Mouse (Mus musculus) hindbrain, embryonic 12.5 days (tissue): Measurements from ENCODE around the gene Kcnip4. TPM values are rescaled to one million over a fixed set of nuclear protein-coding genes. Genes with fewer than 3 reads are reported as not detected.

Experiments used
- ATAC-seq: fragments of 200-750 bp; cut with Nextera tagmentation; 2 replicates; pipeline ENCODE4 v1.8.0; 2017; ENCODE audit warnings: moderate TSS enrichment; ENCODE audit not compliant: low FRiP score
- H3K27ac ChIP-seq: fragments of 300-500 bp; sonication (generic); 2 replicates; pipeline ENCODE4 v1.5.1; 2016; ENCODE audit warnings: mild to moderate bottlenecking
- H3K27me3 ChIP-seq: fragments of 300-500 bp; sonication (generic); 2 replicates; pipeline ENCODE4 v1.6.1; 2016; ENCODE audit warnings: mild to moderate bottlenecking
- H3K36me3 ChIP-seq: fragments of 300-500 bp; sonication (generic); 2 replicates; pipeline ENCODE4 v1.6.1; 2016; ENCODE audit warnings: mild to moderate bottlenecking
- H3K4me1 ChIP-seq: fragments of 300-500 bp; sonication (generic); 2 replicates; pipeline ENCODE4 v1.6.1; 2016
- H3K4me2 ChIP-seq: fragments of 300-500 bp; sonication (generic); replicated peaks from 2 replicates; pipeline ENCODE4 v1.6.1; 2016; ENCODE audit warnings: mild to moderate bottlenecking
- H3K4me3 ChIP-seq: fragments of 300-500 bp; sonication (generic); 2 replicates; pipeline ENCODE4 v1.5.1; 2016; ENCODE audit warnings: mild to moderate bottlenecking
- H3K9ac ChIP-seq: fragments of 300-500 bp; sonication (generic); 2 replicates; pipeline ENCODE4 v1.6.1; 2016; ENCODE audit warnings: mild to moderate bottlenecking, moderate library complexity
- H3K9me3 ChIP-seq: fragments of 300-500 bp; sonication (generic); replicated peaks from 2 replicates; pipeline ENCODE4 v1.6.1; 2016; ENCODE audit warnings: mild to moderate bottlenecking
- WGBS: fragments of 180-500 bp; shearing (Covaris S2); methylation state at CpG from one replicate; pipeline ENCODE4 v1.1.7; 2016; 5-methylcytosine and 5-hydroxymethylcytosine counted together
- polyA plus RNA-seq: library from polyadenylated mRNA; unstranded; fragments of >200 nt; fragmentation: Nextera tagmentation; extraction: Ambion mirVana; gene quantifications from 2 replicates; pipeline ENCODE4 v1.2.1, GENCODE M21; 2016

The Kcnip4 gene
- 4.8 and 5.0 TPM in 2 replicates for polyA plus RNA-seq

DNA sequence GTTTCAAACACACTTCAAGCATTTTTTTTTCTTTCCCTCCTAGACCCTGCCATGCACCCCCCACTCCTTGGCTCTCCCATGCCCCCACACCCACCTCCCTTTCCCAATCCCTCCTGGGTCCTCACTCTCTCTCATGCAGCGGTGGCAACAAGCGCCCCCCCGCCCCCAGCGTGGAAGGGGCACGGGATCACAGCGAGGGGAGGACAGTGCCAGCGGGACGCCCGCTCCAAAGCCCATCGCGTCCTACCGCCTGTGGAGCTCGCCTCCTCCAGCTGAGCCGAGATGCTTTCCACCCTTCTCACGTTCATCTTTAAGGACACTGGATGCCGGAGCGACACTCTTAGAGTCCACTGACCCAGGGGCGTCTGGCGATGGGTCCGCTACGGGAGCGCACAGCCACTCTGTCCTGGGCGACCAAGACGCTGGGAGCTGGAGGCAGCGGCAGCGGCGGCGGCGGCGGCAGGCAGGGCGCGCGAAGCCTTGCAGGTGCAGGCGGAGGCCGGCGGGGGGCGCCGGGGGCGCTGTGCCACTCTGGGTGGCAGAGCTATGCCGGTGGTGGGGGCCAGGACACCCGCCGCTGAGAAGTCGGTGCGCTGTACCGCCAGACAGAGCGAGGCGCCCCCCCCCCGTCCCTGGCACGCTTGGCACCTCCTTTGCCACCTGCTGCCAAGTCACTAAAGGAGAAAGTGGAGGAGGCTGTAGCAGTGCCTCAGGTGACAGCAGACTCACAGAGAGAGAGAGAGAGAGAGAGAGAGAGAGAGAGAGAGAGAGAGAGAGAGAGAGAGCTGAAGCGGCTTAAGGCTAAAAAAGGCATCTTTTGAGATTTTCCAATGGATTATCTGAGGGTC lies at the start of gene Kcnip4:
Gene Kcnip4, minus strand, starts transcription at position 514 of the 848 bp plus-strand sequence.
- H3K4me3 ChIP-seq: peak within 1 kb of the TSS; percentile 56
- H3K27me3 ChIP-seq: peaks cover 20% of the 10 kb centered on the region
- H3K4me1 ChIP-seq: 0 out of 2 replicates have a peak, but pooled peaks cover 2% of the 10 kb centered on the region
- 2% methylated on average over 46 of the region's 50 CpGs for WGBS
- H3K4me2 ChIP-seq: peak within 1 kb of the TSS; percentile 99
- H3K9me3 ChIP-seq: no peaks in the 10 kb centered on the region
- no peak within 1 kb of the TSS for H3K27ac ChIP-seq
- no peaks in the 10 kb centered on the region for H3K36me3 ChIP-seq
- ATAC-seq: peak; percentile 94
- peak within 1 kb of the TSS; percentile 68 for H3K9ac ChIP-seq

GRCm38 (mm10) chr5:49571876-49572275 lies 47.2 kb upstream of the Kcnip4 start:
- no peak for ATAC-seq
- Histone ChIP-seq H3K27ac (no peak overlapping the region), H3K4me1 (no peaks in the 10 kb centered on the region), H3K36me3 (no peaks in the 10 kb centered on the region), H3K4me3 (no peak overlapping the region), H3K4me2 (no peak overlapping the region), H3K27me3 (no peaks in the 10 kb centered on the region), H3K9ac (no peak overlapping the region), H3K9me3 (no peaks in the 10 kb centered on the region)
- WGBS: 79% methylated on average over 4 of the region's 4 CpGs

DNA sequence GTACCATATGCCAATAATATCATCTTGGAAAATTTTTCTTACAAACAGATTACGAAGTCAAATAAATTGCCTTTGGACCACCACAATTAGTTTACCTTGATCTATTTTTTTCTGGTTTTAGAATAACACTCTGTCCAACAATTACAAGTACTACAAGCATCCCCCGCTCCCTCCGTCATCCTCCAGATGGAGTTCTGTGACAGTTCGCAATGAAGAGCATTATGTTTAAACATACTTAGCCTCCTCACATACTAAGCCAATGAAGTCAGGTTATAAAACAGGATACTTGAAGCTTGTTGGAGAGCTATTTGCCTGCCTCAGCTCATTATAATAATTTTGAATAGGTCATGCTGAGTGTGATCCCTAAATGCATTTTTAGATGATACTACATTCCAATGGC lies 39.0 kb upstream of the Kcnip4 start:
- no peak overlapping the region for H3K27ac ChIP-seq
- H3K4me1 ChIP-seq: no peaks in the 10 kb centered on the region
- WGBS: 96% methylated on average over 4 of the region's 4 CpGs
- no peaks in the 10 kb centered on the region for H3K27me3 ChIP-seq
- no peaks in the 10 kb centered on the region for H3K9me3 ChIP-seq
- H3K9ac ChIP-seq: no peak overlapping the region
- no peak overlapping the region for H3K4me3 ChIP-seq
- ATAC-seq: no peak
- H3K4me2 ChIP-seq: no peak overlapping the region
- H3K36me3 ChIP-seq: no peaks in the 10 kb centered on the region

- H3K27me3 ChIP-seq: no peaks in the 10 kb centered on the region
- WGBS: 77% methylated on average over 3 of the region's 3 CpGs
- ATAC-seq: no peak
- H3K9me3 ChIP-seq: no peaks in the 10 kb centered on the region
- no peak overlapping the region for H3K4me3 ChIP-seq
- H3K4me1 ChIP-seq: no peaks in the 10 kb centered on the region
- H3K4me2 ChIP-seq: no peak overlapping the region
- H3K9ac ChIP-seq: no peak overlapping the region
- no peaks in the 10 kb centered on the region for H3K36me3 ChIP-seq
- H3K27ac ChIP-seq: no peak overlapping the region
Measured at GRCm38 (mm10) chr5:49557436-49557835, 32.7 kb upstream of the Kcnip4 start.

DNA sequence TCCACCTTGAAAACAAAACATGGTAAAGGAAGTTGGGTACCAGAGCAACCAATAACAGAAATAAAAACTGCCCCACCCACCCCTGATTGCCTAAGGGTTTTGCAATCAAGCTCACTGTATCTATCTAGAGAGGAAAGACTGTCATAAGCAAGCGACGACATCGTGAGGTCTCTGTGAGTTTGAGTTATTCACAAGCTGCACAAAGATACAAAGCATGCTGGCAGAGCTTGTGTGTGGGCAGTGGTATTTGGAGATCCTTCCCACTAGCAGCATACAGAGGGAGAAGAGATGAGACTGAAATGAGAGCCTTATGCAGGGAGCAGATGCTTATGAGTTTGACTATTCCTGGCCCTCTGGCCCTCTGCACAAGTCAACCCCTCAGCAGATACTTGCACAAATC lies 23.2 kb upstream of the Kcnip4 start:
- Histone ChIP-seq H3K9me3 (no peaks in the 10 kb centered on the region), H3K36me3 (no peaks in the 10 kb centered on the region), H3K4me1 (no peaks in the 10 kb centered on the region), H3K9ac (no peak overlapping the region), H3K27me3 (no peaks in the 10 kb centered on the region), H3K4me2 (no peak overlapping the region), H3K4me3 (no peak overlapping the region), H3K27ac (no peak overlapping the region)
- ATAC-seq: no peak
- WGBS: 92% methylated on average over 3 of the region's 3 CpGs

- Histone ChIP-seq H3K4me2 (no peak overlapping the region), H3K4me3 (no peak overlapping the region), H3K4me1 (0 out of 2 replicates have a peak, but pooled peaks cover 1% of the 10 kb centered on the region), H3K36me3 (no peaks in the 10 kb centered on the region), H3K9ac (no peak overlapping the region), H3K9me3 (no peaks in the 10 kb centered on the region), H3K27ac (no peak overlapping the region), H3K27me3 (peaks cover 8% of the 10 kb centered on the region)
- 87% methylated on average over 8 of the region's 8 CpGs for WGBS
- ATAC-seq: no peak
Measured at GRCm38 (mm10) chr5:49529362-49529761, 4.7 kb upstream of the Kcnip4 start.

DNA sequence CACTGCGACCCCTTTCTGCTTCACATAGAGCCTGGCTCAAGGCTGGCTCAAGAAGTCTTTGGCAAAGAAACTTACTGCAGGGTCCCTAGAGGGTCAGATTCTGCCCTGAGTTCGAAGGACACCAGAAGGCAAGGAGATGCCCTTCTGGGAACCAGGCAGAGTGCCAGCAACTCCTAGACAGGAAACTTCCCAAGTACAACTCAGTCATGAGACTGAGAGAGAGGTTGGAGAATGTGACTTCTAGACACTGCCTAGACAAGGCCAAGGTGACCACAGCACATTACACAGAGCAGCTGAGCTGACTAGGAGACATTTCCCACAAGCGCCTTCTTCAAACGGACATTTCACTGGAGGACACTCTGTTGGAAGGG lies 520 bp upstream of the Kcnip4 start:
- WGBS: 68% methylated on average over 4 of the region's 4 CpGs
- Histone ChIP-seq H3K36me3 (no peaks in the 10 kb centered on the region), H3K9me3 (no peaks in the 10 kb centered on the region), H3K9ac (no peak overlapping the region), H3K27ac (no peak overlapping the region), H3K4me3 (no peak overlapping the region; the same call in 1 of the 2 replicates), H3K27me3 (peaks cover 20% of the 10 kb centered on the region), H3K4me1 (0 out of 2 replicates have a peak, but pooled peaks cover 2% of the 10 kb centered on the region), H3K4me2 (peak overlapping the region; percentile 99)
- peak; percentile 28; the same call in 1 of the 2 replicates for ATAC-seq

- H3K9me3 ChIP-seq: no peaks in the 10 kb centered on the region
- H3K4me3 ChIP-seq: peak overlapping the region; percentile 56
- H3K27me3 ChIP-seq: peaks cover 20% of the 10 kb centered on the region
- peak overlapping the region; percentile 68 for H3K9ac ChIP-seq
- H3K4me2 ChIP-seq: peak overlapping the region; percentile 99
- no peak overlapping the region for H3K27ac ChIP-seq
- H3K36me3 ChIP-seq: no peaks in the 10 kb centered on the region
- 0 out of 2 replicates have a peak, but pooled peaks have one; percentile 10 for ATAC-seq
- WGBS: 9% methylated on average over 11 of the region's 11 CpGs
- 0 out of 2 replicates have a peak, but pooled peaks cover 2% of the 10 kb centered on the region for H3K4me1 ChIP-seq
Measured at GRCm38 (mm10) chr5:49523997-49524393, 712 bp downstream of the Kcnip4 start.

DNA sequence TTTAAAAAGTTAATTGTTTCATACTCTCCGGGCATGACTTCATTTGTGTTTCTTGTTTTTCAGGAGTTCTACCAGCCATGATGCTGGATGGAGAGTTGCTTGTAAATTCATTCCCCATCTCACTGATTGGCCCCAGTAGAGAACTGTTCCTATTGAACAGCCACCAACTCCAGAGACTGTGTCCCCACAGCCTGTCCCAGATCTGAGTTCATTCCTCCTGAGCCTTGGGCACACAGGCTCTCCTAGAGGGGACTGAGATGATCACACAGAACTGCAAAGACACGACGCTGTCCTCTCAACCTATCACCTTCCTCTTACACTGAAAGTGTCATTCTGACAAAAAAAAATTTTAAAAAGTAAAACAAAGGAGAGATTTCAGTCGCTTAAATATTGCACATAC lies 1.7 kb downstream of the Kcnip4 start:
- ATAC-seq: no peak
- no peak overlapping the region for H3K9ac ChIP-seq

DNA sequence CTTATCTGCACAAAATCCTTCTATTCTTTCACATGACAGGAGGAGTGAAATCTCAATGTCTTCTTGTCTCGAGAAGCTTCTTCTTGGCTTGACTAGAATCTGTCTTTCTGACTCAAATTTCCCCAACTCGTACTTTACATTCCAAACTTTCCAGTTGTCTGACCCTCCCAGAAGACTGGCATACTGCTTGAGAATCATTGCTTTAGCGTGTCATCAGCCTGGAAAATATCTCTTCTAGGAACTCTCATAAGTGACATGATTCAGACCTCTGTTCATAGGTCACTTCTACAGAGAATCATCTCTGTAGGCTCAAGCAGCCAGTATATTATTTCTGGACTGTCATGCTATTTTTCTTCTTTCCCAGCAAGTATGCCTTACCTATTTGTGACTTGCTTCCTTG lies 26.0 kb downstream of the Kcnip4 start:
- Histone ChIP-seq H3K27ac (no peak overlapping the region), H3K4me3 (no peak overlapping the region), H3K27me3 (no peaks in the 10 kb centered on the region), H3K4me2 (no peak overlapping the region), H3K9ac (no peak overlapping the region), H3K36me3 (no peaks in the 10 kb centered on the region), H3K9me3 (no peaks in the 10 kb centered on the region), H3K4me1 (no peaks in the 10 kb centered on the region)
- WGBS: 84% methylated on average over 3 of the region's 3 CpGs
- no peak for ATAC-seq

More for the DNA sequence above, 1.7 kb downstream of the Kcnip4 start:
- Histone ChIP-seq H3K4me2 (no peak overlapping the region), H3K36me3 (no peaks in the 10 kb centered on the region), H3K4me3 (no peak overlapping the region), H3K9me3 (no peaks in the 10 kb centered on the region), H3K27me3 (peaks cover 20% of the 10 kb centered on the region), H3K4me1 (0 out of 2 replicates have a peak, but pooled peaks cover 2% of the 10 kb centered on the region), H3K27ac (no peak overlapping the region)
- WGBS: 73% methylated on average over 4 of the region's 4 CpGs

DNA sequence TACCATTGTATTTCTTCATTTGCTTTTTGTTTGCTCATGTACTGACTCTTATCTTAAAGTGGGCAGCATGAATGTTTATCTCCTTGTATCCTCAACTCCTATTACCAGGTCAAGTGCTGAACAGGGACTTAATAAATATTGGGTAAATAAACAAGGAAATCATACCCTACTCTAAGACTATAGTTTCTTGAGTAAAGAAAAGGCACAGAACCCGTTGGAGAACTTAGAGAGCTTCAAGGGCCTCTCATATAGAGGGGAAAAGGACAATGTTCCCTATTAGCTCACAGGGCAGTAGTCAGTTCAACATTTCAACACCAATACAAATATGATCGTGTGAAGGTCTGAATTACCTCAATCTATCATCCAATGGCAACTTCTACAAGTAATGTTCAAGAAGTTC lies 37.4 kb downstream of the Kcnip4 start:
- no peak overlapping the region for H3K9ac ChIP-seq
- H3K27me3 ChIP-seq: no peaks in the 10 kb centered on the region
- H3K4me2 ChIP-seq: no peak overlapping the region
- H3K4me3 ChIP-seq: no peak overlapping the region
- H3K9me3 ChIP-seq: no peaks in the 10 kb centered on the region
- H3K36me3 ChIP-seq: no peaks in the 10 kb centered on the region
- ATAC-seq: no peak
- WGBS: 70% methylated on average over 2 of the region's 2 CpGs
- H3K4me1 ChIP-seq: no peaks in the 10 kb centered on the region
- no peak overlapping the region for H3K27ac ChIP-seq

GRCm38 (mm10) chr5:49470738-49471137 lies 54.0 kb downstream of the Kcnip4 start:
- Histone ChIP-seq H3K4me1 (no peaks in the 10 kb centered on the region), H3K27me3 (no peaks in the 10 kb centered on the region), H3K36me3 (no peaks in the 10 kb centered on the region), H3K9me3 (no peaks in the 10 kb centered on the region), H3K9ac (no peak overlapping the region), H3K4me3 (no peak overlapping the region), H3K27ac (no peak overlapping the region), H3K4me2 (no peak overlapping the region)
- ATAC-seq: no peak
- 68% methylated on average over 2 of the region's 2 CpGs for WGBS
